Mouse (Mus musculus) lung, postnatal 0 days (tissue): ENCODE measurements around the gene Nudt8.

ENCODE experiments used
- CTCF ChIP-seq: IDR thresholded peaks from 2 replicates; pipeline ENCODE4 v1.5.1; 2016; ENCODE audit warnings: antibody characterized with exemption, mild to moderate bottlenecking
- EP300 ChIP-seq: IDR thresholded peaks from 2 replicates; pipeline ENCODE4 v1.6.1; 2016; ENCODE audit warnings: antibody characterized with exemption, mild to moderate bottlenecking, control low read depth

DNA sequence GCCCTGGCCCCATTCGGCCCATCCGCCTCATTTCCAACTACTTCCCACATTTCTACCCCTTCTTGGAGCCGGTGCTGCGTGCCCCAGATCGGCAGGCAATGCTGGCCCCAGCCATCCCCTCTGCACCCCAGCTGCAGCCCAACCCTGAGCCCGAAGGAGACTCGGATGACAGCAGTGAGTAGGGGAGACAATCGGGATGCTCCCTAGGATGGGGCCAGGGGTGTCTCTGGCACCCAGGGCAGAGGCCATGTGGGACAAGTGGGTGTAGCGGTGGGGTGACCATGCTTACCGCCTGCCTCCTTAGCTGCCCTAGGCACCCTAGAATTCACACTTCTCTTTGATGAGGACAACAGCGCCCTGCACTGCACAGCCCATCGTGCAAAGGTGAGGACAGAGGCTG, 3.3 kb downstream of the Nudt8 start:
- no peak for TF ChIP-seq CTCF
- TF ChIP-seq EP300 = no peak
